Mouse (Mus musculus) small intestine, adult 2 months (tissue): Measurements from ENCODE around the gene Cpne9.

ENCODE experiments used
- CTCF ChIP-seq: fragments of 200-500 bp; IDR thresholded peaks from 2 replicates; pipeline ENCODE4 v1.5.1; 2012; ENCODE audit warnings: low read depth, mild to moderate bottlenecking, control low read depth, inconsistent platforms, low read length, moderate library complexity, mixed read lengths; ENCODE audit not compliant: insufficient replicate concordance, insufficient read length; ENCODE audit errors: extremely low read depth
- POLR2A ChIP-seq: fragments of 200-500 bp; IDR thresholded peaks from 2 replicates; pipeline ENCODE4 v1.6.1; 2012; ENCODE audit warnings: low read depth, mild to moderate bottlenecking, control low read depth, inconsistent platforms, low read length, moderate library complexity

GRCm38 (mm10) chr6:113342297-113342696, 60.2 kb downstream of the Cpne9 start:
- no peak for TF ChIP-seq CTCF
- no peak for TF ChIP-seq POLR2A
